Mouse (Mus musculus) limb, embryonic 12.5 days (tissue): ENCODE results near the gene Pbx1. TPM values are rescaled to one million over a fixed set of nuclear protein-coding genes. Genes with fewer than 3 reads are reported as not detected.

Source experiments
- ATAC-seq: fragments of 200-750 bp; cut with Nextera tagmentation; 2 replicates; pipeline ENCODE4 v1.8.0; 2017; ENCODE audit warnings: low read depth, moderate TSS enrichment; ENCODE audit not compliant: insufficient number of reproducible peaks, insufficient read depth, low FRiP score, low TSS enrichment
- H3K27ac ChIP-seq: fragments of 300-500 bp; sonication (generic); 2 replicates; pipeline ENCODE4 v1.5.1; 2016; ENCODE audit warnings: mild to moderate bottlenecking, moderate library complexity
- H3K27me3 ChIP-seq: fragments of 300-500 bp; sonication (generic); 2 replicates; pipeline ENCODE4 v1.6.1; 2016; ENCODE audit warnings: mild to moderate bottlenecking, moderate library complexity
- H3K36me3 ChIP-seq: fragments of 300-500 bp; sonication (generic); 2 replicates; pipeline ENCODE4 v1.6.1; 2016; ENCODE audit warnings: mild to moderate bottlenecking, moderate library complexity
- H3K4me1 ChIP-seq: fragments of 300-500 bp; sonication (generic); replicated peaks from 2 replicates; pipeline ENCODE4 v1.6.1; 2016
- H3K4me2 ChIP-seq: fragments of 300-500 bp; sonication (generic); 2 replicates; pipeline ENCODE4 v1.6.1; 2016; ENCODE audit warnings: mild to moderate bottlenecking, moderate library complexity
- H3K4me3 ChIP-seq: fragments of 300-500 bp; sonication (generic); replicated peaks from 2 replicates; pipeline ENCODE4 v1.5.1; 2016; ENCODE audit warnings: mild to moderate bottlenecking
- H3K9ac ChIP-seq: fragments of 300-500 bp; sonication (generic); replicated peaks from 2 replicates; pipeline ENCODE4 v1.6.1; 2016; ENCODE audit warnings: mild to moderate bottlenecking, moderate library complexity
- H3K9me3 ChIP-seq: fragments of 300-500 bp; sonication (generic); 2 replicates; pipeline ENCODE4 v1.6.1; 2016; ENCODE audit warnings: mild to moderate bottlenecking, moderate library complexity
- WGBS: fragments of 180-500 bp; shearing (Covaris S2); methylation state at CpG from one replicate; pipeline ENCODE4 v1.1.7; 2016; 5-methylcytosine and 5-hydroxymethylcytosine counted together
- polyA plus RNA-seq: library from polyadenylated mRNA; unstranded; fragments of >200 nt; fragmentation: Nextera tagmentation; extraction: Ambion mirVana; gene quantifications from 2 replicates; pipeline ENCODE4 v1.2.1, GENCODE M21; 2016

The Pbx1 gene
- polyA plus RNA-seq, 1 experiment from 2014 or later, result 32.9 TPM

- Histone ChIP-seq H3K9me3 (no peaks in the 10 kb centered on the region), H3K9ac (no peak overlapping the region), H3K4me3 (no peak overlapping the region), H3K4me2 (no peak overlapping the region), H3K27ac (no peak overlapping the region), H3K4me1 (no peaks in the 10 kb centered on the region), H3K36me3 (peaks cover 49% of the 10 kb centered on the region), H3K27me3 (no peaks in the 10 kb centered on the region)
- 90% methylated on average over 11 of the region's 11 CpGs for WGBS
- ATAC-seq, result no peak
Observed at GRCm38 (mm10) chr1:168179691-168180090, 252.4 kb downstream of the Pbx1 start.

DNA sequence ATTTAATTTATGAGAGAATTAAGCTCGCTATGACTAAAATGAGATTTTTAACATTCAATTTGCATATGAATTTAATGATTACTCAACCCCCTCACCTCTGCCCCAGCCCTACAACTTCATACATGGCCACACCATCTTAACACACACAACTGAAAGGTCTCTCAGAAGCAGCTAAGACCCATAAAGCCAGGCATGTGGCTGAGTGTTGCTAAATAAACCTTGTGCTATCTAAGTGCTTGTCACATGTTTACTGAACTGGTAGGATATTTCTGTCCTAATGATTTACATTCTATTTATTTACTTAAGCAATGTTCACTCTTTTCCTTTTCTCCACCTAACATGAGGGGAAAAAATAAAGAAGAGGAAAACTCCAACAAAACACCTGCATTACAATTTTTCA, 253.5 kb downstream of the Pbx1 start:
- Histone ChIP-seq H3K27me3 (no peaks in the 10 kb centered on the region), H3K9me3 (no peaks in the 10 kb centered on the region), H3K4me3 (no peak overlapping the region), H3K36me3 (peaks cover 50% of the 10 kb centered on the region), H3K4me1 (no peaks in the 10 kb centered on the region), H3K27ac (no peak overlapping the region), H3K4me2 (no peak overlapping the region), H3K9ac (no peak overlapping the region)
- ATAC-seq, result no peak
- WGBS, result 94% methylated on average over 1 of the region's 1 CpGs

- Histone ChIP-seq H3K27ac (no peak overlapping the region), H3K9me3 (no peaks in the 10 kb centered on the region), H3K4me2 (no peak overlapping the region), H3K36me3 (peaks cover 24% of the 10 kb centered on the region; the same call in 1 of the 2 replicates), H3K27me3 (no peaks in the 10 kb centered on the region), H3K9ac (no peak overlapping the region), H3K4me1 (no peaks in the 10 kb centered on the region), H3K4me3 (no peak overlapping the region)
- 80% methylated on average over 4 of the region's 4 CpGs for WGBS
- no peak for ATAC-seq
Observed at GRCm38 (mm10) chr1:168175586-168175985, 256.5 kb downstream of the Pbx1 start.

DNA sequence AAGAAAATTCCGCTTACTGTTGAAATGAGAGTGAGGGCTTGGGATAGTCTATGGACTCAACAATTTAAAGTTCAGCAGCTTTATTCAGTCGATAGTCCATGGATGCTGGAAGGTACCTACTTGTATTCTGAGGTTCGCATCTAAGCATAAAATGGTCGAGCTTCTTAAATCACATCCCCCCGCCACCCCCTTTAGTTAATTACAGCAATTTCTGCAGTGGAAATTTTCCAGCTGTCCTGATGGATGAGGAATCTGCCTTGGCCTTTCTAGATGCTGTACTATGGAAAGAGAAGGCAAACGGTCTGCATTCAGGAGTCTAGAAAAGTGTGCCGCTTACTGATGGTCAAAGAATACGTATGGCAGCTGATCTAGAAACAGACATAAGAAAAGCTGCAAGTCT, 262.3 kb downstream of the Pbx1 start:
- Histone ChIP-seq H3K4me2 (no peak overlapping the region), H3K27me3 (no peaks in the 10 kb centered on the region), H3K9ac (no peak overlapping the region), H3K36me3 (peaks cover 5% of the 10 kb centered on the region; the same call in 1 of the 2 replicates), H3K27ac (no peak overlapping the region), H3K9me3 (no peaks in the 10 kb centered on the region), H3K4me3 (no peak overlapping the region), H3K4me1 (no peaks in the 10 kb centered on the region)
- no peak for ATAC-seq
- WGBS, result 89% methylated on average over 8 of the region's 8 CpGs

- H3K4me1 ChIP-seq, result no peaks in the 10 kb centered on the region; the same call in 1 of the 2 replicates
- H3K36me3 ChIP-seq, result peaks cover 4% of the 10 kb centered on the region; the same call in 1 of the 2 replicates
- H3K9me3 ChIP-seq, result no peaks in the 10 kb centered on the region
- H3K4me2 ChIP-seq, result no peak overlapping the region
- ATAC-seq, result no peak
- H3K27ac ChIP-seq, result no peak overlapping the region
- H3K4me3 ChIP-seq, result no peak overlapping the region
- 82% methylated on average over 10 of the region's 10 CpGs for WGBS
- no peaks in the 10 kb centered on the region for H3K27me3 ChIP-seq
- no peak overlapping the region for H3K9ac ChIP-seq
Observed at GRCm38 (mm10) chr1:168169052-168169779, 262.9 kb downstream of the Pbx1 start.

- no peak overlapping the region for H3K4me2 ChIP-seq
- no peak overlapping the region for H3K4me3 ChIP-seq
- no peaks in the 10 kb centered on the region for H3K9me3 ChIP-seq
- H3K27me3 ChIP-seq, result no peaks in the 10 kb centered on the region
- no peak overlapping the region for H3K9ac ChIP-seq
- H3K27ac ChIP-seq, result no peak overlapping the region
- H3K36me3 ChIP-seq, result no peaks in the 10 kb centered on the region
- peaks cover 3% of the 10 kb centered on the region; the same call in 1 of the 2 replicates for H3K4me1 ChIP-seq
- WGBS, result 92% methylated on average over 5 of the region's 5 CpGs
- no peak for ATAC-seq
Observed at GRCm38 (mm10) chr1:168167781-168168180, 264.3 kb downstream of the Pbx1 start.

DNA sequence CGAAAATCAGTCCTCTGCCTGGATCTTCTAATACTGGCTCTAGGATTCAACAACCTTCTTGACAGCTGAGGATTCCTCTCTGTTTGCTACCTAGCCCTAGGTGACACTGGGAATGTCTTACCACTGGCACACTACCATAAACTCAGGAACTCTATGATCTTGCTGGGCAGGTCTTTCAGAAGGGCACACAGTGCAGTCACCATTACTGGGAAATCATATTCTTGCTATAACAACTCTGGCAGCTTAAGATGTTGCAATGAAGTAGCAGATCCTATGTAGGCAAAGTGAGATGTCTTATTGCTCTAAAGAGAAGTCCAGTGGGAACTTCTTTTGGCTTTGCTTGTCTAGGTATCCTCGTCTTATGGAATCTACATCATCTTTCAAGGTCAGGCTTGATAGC, 265.2 kb downstream of the Pbx1 start:
- Histone ChIP-seq H3K27ac (no peak overlapping the region), H3K4me3 (no peak overlapping the region), H3K9ac (no peak overlapping the region), H3K27me3 (no peaks in the 10 kb centered on the region), H3K36me3 (no peaks in the 10 kb centered on the region), H3K4me2 (no peak overlapping the region), H3K4me1 (peaks cover 3% of the 10 kb centered on the region; the same call in 1 of the 2 replicates), H3K9me3 (no peaks in the 10 kb centered on the region)
- ATAC-seq, result no peak
- WGBS, result 83% methylated on average over 2 of the region's 2 CpGs

GRCm38 (mm10) chr1:168164945-168165344, 267.1 kb downstream of the Pbx1 start:
- no peak overlapping the region for H3K27ac ChIP-seq
- H3K27me3 ChIP-seq, result no peaks in the 10 kb centered on the region
- ATAC-seq, result no peak
- H3K4me1 ChIP-seq, result peaks cover 3% of the 10 kb centered on the region; the same call in 1 of the 2 replicates
- 83% methylated on average over 3 of the region's 3 CpGs for WGBS
- H3K9me3 ChIP-seq, result no peaks in the 10 kb centered on the region
- H3K9ac ChIP-seq, result no peak overlapping the region
- no peak overlapping the region for H3K4me3 ChIP-seq
- H3K4me2 ChIP-seq, result no peak overlapping the region
- H3K36me3 ChIP-seq, result no peaks in the 10 kb centered on the region

DNA sequence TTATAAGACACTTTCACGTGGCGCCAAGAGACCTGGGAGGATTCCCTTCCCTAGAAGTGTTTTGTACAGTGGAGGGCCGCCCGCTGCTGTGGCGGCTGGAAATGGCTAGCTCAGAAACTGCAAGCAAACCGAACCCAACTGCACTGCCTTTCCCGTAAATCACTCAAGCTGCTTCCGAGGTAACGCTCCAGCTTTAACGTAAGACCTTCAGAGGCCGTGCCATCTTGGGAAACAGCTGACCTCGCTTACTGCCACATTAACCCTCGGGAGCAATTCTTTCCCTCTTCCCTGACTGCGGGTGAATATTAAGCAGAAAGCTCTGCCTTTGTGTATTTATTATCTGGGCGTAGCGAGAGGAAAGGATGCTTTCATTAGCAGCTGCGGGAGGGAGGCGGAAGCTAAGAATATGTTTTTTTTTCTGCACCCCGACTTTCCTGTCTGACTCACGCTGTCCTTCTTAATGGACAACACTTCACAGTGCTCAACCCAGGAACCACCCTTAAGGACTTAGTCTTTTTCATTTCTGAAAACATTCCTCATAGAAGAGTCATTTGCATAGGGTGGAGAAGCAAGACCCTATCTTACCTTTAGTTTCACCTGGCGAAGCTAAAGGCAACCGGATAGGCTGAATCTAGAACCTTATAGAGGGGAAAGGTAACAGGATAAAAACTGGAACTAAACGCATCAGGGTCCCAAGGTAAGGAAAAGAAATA, 268.4 kb downstream of the Pbx1 start:
- Histone ChIP-seq H3K27me3 (no peaks in the 10 kb centered on the region), H3K27ac (no peak overlapping the region), H3K9me3 (no peaks in the 10 kb centered on the region), H3K9ac (no peak overlapping the region), H3K4me1 (peaks cover 3% of the 10 kb centered on the region; the same call in 1 of the 2 replicates), H3K4me3 (no peak overlapping the region), H3K4me2 (no peak overlapping the region), H3K36me3 (peaks cover 2% of the 10 kb centered on the region)
- 60% methylated on average over 23 of the region's 23 CpGs for WGBS
- no peak for ATAC-seq

GRCm38 (mm10) chr1:168139138-168139682, 292.9 kb downstream of the Pbx1 start:
- H3K27ac ChIP-seq, result no peak overlapping the region
- ATAC-seq, result no peak
- H3K9me3 ChIP-seq, result peaks cover 4% of the 10 kb centered on the region; the same call in 1 of the 2 replicates
- no peak overlapping the region for H3K4me3 ChIP-seq
- H3K9ac ChIP-seq, result no peak overlapping the region
- no peaks in the 10 kb centered on the region for H3K4me1 ChIP-seq
- H3K36me3 ChIP-seq, result no peaks in the 10 kb centered on the region
- 44% methylated on average over 6 of the region's 6 CpGs for WGBS
- H3K27me3 ChIP-seq, result no peaks in the 10 kb centered on the region
- no peak overlapping the region for H3K4me2 ChIP-seq

DNA sequence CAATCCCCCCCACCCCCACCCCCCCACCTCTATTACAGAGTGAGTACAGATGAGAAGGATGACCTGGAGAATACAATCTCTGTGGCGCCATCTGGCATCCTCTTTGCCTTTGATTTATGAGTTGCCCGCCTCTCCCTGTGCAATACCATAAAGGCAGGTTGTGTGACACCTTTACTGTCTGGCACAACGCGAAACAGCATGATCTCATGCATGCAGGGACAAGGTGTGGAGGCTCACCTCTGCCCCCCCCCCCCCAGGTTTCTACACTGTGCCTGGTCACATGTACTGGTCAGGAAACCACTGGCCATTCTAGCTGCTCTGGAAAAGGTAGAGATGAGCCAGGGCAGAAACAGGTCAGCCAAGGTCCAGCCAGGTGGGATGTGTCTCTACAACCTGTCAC, 293.4 kb downstream of the Pbx1 start:
- WGBS, result 72% methylated on average over 4 of the region's 4 CpGs
- Histone ChIP-seq H3K36me3 (no peaks in the 10 kb centered on the region), H3K4me2 (no peak overlapping the region), H3K27me3 (no peaks in the 10 kb centered on the region), H3K4me3 (no peak overlapping the region), H3K27ac (no peak overlapping the region), H3K4me1 (no peaks in the 10 kb centered on the region), H3K9ac (no peak overlapping the region), H3K9me3 (peaks cover 4% of the 10 kb centered on the region; the same call in 1 of the 2 replicates)
- no peak for ATAC-seq
